Mouse (Mus musculus) cerebellum, postnatal 4 days (tissue): ENCODE results near the gene Gria2.
A peak's percentile ranks its signal among the peaks of the same experiment; 100 is the strongest.

ENCODE experiments used
- DNase-seq, 2 experiments: peaks; one replicate each; pipeline ENCODE4 v3.0.0; 2022; ENCODE audit warnings: low spot score in 2 of 2, mixed read lengths in 1 of 2

Gene Gria2

DNA sequence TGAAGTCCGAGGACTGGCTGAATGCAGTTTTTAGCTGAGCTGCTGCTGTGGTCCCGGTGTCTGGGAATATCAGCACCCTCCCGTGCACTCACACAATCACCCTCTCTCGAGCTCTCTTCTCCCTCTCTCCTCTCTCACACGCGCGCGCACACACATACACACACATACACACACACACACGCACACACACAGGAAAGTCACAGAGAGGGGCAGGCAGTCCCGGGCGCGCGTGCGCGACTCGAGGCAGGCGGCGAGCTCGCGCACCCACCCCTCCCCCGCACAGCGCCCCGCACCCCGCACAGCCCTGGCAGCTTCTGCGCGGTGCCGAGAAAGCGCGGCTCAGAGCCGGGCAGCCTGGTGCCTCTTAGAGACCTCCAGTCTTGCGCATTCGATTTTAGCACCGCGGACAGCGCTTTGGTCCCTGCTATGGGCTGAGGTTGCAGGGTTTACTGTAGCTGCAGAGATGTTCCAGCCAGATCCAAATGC, at the start of gene Gria2:
Gene Gria2, minus strand, starts transcription at position 240 of the 486 bp plus-strand sequence.
- DNase-seq: peak; percentile 68 to 88

DNA sequence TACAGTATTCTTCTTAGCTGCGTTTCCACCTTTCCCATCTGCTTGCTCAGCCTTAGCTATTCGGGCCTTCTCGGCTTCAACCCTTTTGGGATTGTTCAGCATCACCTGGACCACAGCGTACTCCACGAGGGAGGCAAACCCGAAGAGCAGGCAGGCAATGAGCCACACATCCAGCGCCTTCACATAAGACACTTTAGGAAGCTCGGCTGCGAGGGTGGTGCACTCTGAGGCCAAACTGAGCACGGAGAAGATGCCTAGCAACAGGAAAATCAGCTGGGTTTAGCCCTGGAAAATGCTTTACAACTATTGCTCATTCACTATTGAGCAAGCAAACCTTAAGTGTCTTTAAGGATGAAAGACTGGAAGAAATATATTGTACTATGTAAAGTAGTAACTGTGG, 48.3 kb upstream of the Gria2 start:
- no peak for DNase-seq

DNA sequence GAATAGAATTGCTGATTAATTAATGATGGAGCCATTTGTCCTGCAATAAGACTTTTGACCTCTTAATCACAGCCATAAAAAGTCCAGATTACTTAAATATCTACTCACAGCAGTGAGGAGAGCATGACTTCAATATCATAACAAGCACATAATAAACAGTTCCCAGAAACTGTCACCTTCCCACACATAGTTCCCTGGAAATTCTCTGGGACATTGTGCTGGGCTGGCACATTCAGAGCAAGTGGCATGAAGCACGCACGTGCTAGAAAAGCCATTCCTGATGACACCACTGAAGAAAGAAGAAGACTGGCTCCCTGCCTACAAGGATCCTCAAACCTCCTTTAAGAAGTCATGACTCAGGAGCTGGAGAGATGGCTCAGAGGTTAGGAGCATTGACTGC, 43.0 kb upstream of the Gria2 start:
- no peak for DNase-seq

DNA sequence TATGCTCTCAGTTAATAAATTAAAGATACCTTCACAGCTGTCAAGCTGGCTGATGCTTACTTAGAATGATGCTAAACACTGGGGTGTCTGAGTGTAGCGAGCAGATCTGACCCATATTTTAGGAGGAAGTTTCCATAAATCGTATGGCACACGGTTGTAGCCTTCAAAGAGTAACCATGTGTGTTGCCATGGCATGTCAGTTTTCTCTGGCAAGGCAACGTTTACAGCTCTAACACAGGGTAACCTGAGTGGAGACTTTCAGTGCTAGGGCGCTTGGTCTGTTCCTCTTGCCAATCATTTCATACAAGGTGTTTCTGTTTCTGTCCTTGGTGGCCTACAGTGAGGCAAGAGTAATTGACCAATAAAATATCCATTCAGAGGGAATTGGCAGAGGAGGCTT, 37.2 kb upstream of the Gria2 start:
- no peak for DNase-seq

DNA sequence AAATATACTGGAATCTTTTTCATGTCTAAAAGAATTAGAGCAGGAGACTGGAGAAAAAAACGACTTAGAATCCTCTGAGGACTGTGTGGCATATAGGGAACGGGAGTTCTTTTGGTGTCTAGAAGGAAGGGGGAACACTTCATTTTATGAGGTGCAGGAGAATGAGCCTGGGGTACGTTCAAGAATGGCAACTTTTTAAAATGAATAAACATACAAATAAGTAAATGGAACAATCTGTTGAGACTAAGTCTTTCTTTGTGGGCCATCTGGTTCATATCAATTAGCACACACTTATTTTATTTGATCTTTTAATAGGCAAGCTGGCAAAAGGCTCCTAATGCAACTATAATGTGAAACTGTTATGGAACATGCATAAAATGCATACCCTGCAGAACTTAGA, 34.9 kb upstream of the Gria2 start:
- no peak for DNase-seq

DNA sequence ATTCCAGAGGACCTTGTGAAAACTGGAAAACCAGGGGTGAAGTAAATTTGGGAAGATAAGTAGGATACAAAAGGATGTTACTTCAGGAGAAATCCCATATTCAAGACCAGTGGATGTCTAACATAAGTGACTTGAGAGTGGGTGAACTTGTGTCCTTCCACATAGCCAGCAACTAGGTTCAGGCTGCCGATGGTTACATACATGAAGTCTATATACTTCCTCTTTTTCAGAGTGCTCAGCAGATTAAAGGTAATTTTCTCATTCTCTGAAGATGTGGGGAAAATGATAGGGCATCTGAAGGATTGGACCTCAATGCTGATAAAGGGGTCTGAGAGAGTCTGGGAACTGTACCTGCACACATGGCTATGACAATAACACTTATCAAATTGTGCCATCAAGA, 21.3 kb upstream of the Gria2 start:
- no peak for DNase-seq

DNA sequence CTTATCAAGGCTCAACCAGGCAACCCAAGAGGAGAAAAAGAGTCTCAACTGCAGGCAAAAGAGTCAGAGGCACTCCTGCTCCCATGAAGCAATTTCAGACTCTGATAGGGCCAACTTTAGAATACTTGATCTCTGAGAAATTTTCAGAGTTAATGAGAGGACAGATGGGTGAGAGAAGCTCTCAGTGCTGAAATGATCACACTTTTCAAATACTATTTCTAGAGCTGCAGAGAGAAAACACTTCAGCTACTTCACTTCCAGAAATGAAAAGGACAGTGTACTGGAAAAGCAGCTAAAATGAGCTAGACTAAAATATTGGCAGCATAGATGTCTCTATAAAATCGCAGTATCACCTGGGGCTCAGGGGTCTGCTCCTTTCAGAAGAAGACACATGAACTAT, 16.0 kb upstream of the Gria2 start:
- DNase-seq: no peak

DNA sequence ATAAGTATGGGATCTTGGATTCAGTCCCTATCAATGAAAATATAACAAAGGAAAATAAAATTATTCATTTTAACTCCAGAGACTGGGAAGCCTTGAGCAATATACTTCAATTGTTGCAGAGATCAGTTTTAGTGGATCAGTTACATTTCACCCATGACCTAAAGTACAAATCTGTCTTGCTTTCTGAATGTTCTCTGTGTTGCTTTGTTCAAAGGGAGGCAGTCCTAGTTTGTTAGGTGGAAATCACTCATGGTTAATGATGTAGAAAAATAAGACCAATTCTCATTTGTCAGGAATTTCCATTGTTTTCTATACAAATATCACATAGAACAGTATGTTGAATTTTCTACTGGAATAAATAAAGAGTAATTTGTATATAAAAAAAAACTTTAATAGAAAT, 11.1 kb upstream of the Gria2 start:
- DNase-seq: no peak

DNA sequence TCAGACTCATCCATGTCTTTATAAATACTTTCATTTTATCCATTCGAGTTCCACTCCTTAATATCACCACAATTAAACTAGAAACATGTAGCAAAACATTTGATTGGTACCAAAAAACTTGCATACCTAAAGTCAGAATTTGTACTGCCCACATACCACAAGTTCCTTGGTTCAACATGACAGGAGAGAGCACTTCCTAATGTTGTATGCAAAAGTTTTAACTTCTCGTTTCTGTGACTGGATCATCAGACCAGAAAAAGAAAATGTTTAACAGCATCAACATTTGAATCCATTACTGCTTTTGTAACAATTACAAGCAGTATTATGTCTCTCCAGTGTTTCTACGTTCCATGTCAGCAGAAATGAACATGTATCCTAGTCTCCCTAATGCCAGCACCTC, 9.6 kb upstream of the Gria2 start:
- no peak for DNase-seq

DNA sequence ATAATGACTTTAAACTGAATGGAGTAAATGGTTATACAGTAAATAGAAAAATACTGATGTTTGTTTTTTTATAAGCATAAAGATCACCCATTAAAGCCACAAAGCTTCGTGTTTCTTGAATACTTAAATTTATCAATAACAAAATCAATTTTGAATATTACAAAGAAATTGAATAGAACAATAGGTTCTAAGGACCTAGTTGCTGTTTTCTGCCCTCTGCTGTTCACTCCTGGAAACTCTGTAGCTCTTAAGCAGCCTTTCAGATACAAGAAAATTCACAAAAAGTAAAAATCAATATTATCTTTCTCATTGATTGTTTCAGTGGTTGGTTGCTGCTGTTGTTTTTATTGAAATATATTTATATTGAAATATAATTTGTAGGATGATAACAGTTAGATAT, 2.7 kb upstream of the Gria2 start:
- peak in 1 of 2 experiments; percentile 11 for DNase-seq

DNA sequence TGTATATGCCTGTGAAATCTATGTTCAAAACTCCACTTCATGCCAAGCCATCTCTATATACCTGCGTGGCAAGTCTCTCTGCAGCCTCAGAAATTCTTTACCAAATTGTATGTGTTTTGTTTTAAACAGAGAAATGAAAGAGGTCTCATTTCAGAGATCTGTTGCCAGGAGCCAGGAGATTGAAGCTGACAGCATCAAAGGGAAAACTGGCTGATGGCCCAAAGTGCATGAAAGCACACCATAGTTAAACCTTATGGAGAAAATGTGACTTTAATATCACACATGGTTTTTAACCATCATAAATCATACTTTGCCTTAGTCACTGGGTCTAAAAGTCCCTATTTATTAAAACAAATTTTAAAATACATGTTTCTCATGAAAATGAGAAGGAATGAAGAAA, 1.2 kb upstream of the Gria2 start:
- no peak for DNase-seq

DNA sequence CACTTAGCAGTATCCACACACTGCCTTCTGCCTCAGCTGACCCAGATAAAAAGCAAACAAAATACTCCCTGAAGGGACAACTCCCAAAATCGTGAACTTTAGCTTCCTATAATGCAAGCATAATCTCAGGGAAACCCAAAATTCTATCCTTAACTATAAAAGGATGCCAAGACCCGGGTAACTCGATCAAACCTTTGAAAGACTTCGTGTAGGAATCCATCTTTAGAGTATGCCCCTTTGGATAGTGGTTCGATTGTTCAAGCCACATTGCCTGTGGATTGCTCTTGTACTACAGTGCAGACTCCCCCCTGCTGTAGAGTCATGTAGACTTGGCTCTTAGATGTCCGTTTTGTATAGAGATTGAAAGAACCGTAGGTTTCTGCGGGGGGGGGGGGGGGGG, 576 bp upstream of the Gria2 start:
- no peak for DNase-seq

DNA sequence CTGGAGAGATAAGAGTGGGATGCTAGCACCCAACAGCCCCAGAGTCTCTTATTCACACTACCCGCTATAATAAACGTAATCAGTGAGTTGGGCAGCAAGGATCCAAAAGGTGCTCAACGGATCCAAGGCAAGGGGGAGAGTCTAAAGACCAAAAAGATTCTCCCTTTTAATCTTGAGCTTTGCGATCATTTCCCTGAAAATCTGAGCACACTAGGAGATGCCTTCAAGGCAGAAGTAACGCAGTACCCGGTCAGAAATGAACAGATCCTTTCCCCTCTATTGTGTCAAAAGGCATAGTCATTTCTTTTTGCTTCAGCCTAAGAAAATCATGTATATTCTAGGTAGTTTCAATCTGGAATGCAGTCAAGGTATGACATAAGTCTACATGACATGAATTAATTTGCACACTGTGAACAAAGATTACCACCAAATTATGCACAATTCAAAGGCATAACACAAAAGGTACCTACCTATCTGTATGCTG, 766 bp downstream of the Gria2 start:
- no peak for DNase-seq

DNA sequence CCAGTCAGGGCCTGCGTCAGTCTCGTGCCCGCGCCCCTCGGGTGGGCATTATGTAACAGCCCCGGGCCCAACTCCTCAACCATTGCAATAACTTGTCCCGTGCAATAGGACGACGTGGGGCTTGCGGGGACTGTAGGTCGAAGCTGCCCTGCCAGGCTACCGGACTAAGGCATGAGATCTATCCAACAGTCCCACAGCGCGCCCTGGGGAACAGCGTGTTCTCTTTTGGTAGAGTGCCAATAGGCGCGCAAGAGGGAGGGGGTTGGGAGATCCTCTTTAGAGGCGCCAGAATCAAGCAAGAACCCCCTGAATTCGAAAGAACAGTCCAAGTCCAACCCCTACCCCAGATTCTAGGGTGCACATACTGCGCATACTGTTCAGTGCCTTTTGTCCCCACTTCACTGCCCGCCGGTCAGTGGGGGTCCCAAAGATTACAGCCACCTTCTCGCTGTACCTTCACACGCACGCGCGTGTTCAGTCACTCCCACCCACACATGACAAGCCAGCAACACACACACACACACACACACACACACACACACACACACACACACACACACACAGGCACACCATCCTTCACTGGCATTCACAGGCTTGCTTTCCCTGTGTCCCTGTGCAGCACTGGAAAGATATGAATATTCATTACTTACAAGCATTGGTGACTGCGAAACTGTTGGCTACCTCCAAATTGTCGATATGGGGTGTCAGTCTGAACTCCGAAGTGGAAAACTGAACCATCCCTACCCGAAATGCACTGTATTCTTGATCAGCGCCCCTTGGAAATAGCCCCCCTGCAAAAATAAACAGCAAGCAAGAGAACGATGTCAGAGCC, 1.4 kb downstream of the Gria2 start:
- DNase-seq: peak; percentile 36 to 52

DNA sequence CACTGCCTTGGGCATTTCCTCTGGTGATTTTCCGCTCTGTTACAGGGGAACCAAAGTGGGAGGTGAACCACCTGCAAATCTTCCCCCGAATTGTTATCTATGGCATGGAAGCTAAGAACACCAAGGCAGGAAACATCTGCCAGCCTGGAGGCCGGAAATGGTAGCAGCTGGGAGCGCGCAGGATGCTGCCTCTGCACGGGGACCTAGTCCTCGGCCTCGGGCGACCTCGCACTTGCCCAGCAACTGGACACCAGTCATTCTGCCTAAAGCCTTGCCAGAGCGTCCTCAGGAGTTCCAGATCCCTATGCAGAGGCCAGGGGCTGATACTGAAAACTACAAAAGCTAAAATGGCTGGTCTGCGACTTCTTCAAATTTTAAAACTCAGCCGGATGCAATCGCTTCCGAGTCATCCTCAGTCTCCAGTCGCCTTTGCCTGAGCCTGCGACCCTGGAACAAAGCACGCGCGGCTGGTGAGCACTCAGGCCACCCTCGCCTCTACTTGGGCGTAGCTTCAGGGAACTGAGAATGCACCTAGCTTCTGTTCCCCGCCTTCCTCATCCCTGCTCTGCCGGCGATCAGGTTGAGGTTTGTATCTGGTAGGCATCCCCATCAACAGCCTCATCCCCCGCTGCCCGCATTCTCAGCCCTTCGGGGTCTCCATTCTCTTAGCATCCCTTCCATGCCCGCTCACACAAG, 2.2 kb downstream of the Gria2 start:
- DNase-seq: peak in 1 of 2 experiments; percentile 39

DNA sequence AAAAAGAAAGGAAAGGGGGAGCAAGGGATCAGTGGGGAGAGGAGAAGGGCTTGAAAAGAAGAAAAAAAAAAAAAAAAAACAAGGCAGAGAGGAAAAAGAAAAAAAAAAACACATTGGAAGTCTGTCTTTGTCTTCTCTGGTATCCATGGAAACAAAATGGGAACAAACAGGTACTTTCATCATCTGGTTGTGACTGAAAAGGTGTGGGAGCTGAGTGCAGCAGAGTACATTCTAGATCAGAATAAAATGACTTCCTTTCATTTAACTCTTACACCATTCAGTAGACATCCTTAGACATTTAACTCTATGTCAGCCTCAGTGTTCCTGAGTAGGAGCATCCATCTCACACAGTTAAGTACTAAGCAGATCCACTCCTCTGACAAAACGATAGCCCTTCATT, 4.7 kb downstream of the Gria2 start:
- no peak for DNase-seq

DNA sequence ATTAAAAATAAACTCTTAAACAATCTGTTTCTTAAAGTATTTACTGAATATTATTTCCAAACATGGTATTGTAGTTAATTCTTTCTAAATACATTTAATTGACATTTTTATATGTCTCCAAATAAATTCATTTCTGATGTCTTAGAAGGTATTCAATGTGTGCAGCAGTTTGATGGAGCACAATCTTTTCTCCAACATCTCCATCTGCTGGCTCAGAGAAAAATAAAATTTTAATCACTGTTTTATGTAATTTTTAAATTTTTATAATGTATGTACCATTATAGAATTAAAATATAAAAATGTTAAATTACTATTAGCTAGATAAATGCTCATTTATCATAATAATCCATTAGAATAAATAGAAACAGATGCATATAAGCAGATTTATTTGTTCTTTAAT, 5.9 kb downstream of the Gria2 start:
- DNase-seq: no peak

DNA sequence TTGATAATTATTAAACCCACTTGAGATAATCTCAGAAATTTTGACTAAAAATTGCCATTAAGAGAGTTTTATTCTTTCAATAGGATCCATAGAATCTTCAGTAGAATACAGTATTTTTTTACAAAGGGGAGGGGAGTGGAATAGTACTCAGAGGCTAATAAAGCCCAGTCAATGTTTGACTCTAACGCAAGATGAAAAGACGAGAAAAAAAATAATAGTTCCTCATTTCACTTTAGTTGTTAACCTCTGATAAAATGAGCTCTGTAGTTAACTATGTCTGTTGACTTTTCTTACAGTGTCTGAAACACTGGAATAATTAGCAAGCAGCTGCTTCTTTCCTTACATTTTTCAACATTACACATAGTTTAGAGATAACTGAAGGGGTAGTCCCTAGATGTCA, 7.4 kb downstream of the Gria2 start:
- DNase-seq: no peak

DNA sequence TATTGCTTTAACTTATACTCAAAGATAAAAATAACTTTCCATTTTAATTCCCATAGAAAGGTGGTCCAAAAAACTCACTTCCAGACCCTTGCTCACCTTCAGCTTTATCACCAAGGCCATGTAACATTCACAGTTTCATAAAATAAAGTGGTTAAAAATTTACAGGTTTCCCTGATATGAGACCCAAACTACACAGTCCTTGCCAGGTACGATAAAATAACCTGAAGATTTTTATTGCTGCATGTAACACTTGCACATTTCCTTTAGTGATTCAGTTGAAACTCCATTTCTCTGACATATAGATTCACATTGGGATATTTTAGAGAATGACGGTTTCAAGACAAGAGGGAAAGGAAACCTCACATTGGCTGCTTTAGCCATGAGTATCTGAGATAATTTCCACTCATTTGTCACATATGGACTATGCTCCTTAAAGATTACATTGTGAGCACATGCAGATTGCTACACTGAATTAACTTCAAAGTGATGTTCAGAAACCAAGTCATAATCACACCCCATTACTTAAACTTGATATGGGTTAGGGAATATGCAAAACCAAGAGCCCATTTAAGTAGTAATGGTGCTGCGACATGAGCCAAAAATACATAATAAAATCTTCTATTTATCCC, 15.4 kb downstream of the Gria2 start:
- no peak for DNase-seq

DNA sequence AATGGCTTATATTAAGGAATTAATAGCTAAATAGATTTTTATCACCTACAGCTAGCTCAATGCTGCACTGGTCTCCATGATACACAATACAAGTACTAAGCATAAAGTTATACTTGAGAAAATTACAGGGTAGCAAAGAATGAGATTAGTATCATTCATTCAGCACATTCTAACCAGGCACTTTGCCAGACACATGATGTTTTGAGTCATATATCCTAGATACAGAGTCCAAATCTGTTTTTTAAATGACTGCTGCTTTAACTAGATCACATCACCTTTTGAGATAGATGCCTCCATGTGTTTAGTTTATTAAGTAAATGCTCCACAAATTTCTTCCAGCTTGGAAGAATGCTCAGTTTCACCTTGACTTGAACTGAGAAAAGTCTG, 21.5 kb downstream of the Gria2 start:
- no peak for DNase-seq

DNA sequence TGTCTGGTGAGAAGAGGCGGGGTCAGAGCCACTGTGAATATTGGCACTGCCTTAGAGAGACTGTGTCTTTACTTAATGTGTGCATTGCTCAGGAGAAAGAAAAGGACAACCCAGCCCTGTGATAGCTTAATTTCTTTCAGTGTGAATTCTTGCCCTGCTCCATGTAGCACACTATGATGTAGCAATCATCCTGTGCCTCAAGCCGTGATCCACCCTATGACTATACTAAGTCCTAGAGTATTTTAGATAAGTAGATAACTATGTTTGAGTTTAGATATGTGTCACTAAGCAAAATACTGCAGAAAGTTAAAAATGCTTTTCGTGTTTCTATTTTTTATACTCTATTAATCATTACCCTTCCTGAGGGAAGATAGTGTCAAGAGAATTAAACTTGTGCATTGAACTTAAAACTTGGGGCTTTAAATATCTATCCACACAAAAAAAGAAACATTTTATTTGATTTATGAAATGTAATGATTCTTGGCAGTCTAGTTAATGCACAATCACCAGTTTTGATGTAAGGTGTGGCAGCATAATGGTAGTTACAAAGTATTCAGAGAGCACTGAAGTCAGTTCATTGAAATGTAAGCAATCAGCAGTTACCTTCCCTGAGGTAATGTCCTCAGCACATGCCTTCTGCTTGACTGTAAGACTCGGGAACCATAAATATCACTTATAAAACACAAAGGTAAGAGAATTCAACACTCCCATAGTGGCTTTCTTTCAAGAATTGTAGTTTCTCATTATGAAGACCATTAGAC, 22.1 kb downstream of the Gria2 start:
- DNase-seq: no peak

DNA sequence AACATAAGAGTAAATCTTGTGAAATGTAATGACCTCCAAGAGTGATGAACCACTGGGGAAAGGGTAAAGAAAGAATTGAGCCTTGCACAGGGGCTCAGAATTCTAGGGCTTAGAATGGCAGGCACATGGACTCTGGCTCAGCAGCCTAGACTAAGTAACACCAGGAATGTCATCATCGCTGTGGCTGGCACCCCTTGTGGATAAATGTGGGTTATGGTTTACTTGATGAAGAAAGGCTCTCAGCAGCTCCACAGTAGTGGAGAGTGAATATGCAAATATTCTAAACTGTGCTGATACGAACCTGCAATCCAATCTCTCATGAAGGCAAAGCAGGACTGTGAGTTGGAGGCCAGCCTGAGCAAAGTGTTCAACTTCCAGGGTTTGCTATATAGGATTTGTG, 26.0 kb downstream of the Gria2 start:
- no peak for DNase-seq
